Mouse (Mus musculus) liver, adult 2 months (tissue): Measurements from ENCODE around the gene Rangrf. TPM values are rescaled to one million over a fixed set of nuclear protein-coding genes. Genes with fewer than 3 reads are reported as not detected.

ENCODE experiments used
- DNase-seq: peaks from one replicate; pipeline ENCODE4 v3.0.0-alpha.2; 2011; ENCODE audit warnings: low read depth, low spot score; ENCODE audit errors: extremely low read depth
- H3K27ac ChIP-seq: fragments of 200-500 bp; replicated peaks from 2 replicates; pipeline ENCODE4 v1.5.1; 2012; ENCODE audit warnings: low read depth, mild to moderate bottlenecking, control low read depth, inconsistent platforms, low read length; ENCODE audit not compliant: insufficient read depth
- H3K27me3 ChIP-seq: fragments of 200-500 bp; 2 replicates; pipeline ENCODE4 v1.6.1; 2012; ENCODE audit warnings: mild to moderate bottlenecking, moderate library complexity, low read length, inconsistent platforms; ENCODE audit not compliant: control insufficient read depth, insufficient read depth
- H3K36me3 ChIP-seq: fragments of 200-500 bp; 2 replicates; pipeline ENCODE4 v1.6.1; 2012; ENCODE audit warnings: low read length, inconsistent platforms; ENCODE audit not compliant: control insufficient read depth, insufficient read depth
- H3K4me1 ChIP-seq: fragments of 200-500 bp; 2 replicates; pipeline ENCODE4 v1.6.1; 2011; ENCODE audit warnings: low read length; ENCODE audit not compliant: control insufficient read depth, insufficient read depth
- H3K4me3 ChIP-seq: fragments of 200-500 bp; 2 replicates; pipeline ENCODE4 v1.5.1; 2011; ENCODE audit warnings: low read depth, mild to moderate bottlenecking, control low read depth, low read length, moderate library complexity; ENCODE audit not compliant: insufficient read depth
- H3K79me2 ChIP-seq: fragments of 200-500 bp; 2 replicates; pipeline ENCODE4 v1.6.1; 2012; ENCODE audit warnings: inconsistent platforms, mild to moderate bottlenecking, low read length, moderate library complexity; ENCODE audit not compliant: control insufficient read depth, insufficient read depth
- H3K9ac ChIP-seq: fragments of 200-500 bp; 2 replicates; pipeline ENCODE4 v1.6.1; 2012; ENCODE audit warnings: low read depth, mild to moderate bottlenecking, control low read depth, inconsistent platforms, low read length
- CTCF ChIP-seq: fragments of 200-500 bp; IDR thresholded peaks from 2 replicates; pipeline ENCODE4 v1.5.1; 2011; ENCODE audit warnings: low read depth, low read length, control low read depth
- POLR2A ChIP-seq: fragments of 200-500 bp; IDR thresholded peaks from 2 replicates; pipeline ENCODE4 v1.6.1; 2011; ENCODE audit warnings: low read length, control low read depth; ENCODE audit not compliant: insufficient read depth; ENCODE audit errors: extremely low read depth
- WGBS: fragments of 180-500 bp; shearing (Covaris S2); methylation state at CpG from one replicate; pipeline ENCODE4 v1.1.7; 2018; 5-methylcytosine and 5-hydroxymethylcytosine counted together
- polyA plus RNA-seq: library from polyadenylated mRNA; depleted of rRNA; stranded (reverse); fragments of >200 nt; gene quantifications from 2 replicates; pipeline ENCODE4 v1.2.3, GENCODE M21; 2012
- total RNA-seq: library from RNA; depleted of rRNA; stranded (reverse); fragments of >200 nt; gene quantifications from 2 replicates; pipeline ENCODE4 v1.2.3, GENCODE M21; 2014

Gene Rangrf
- total and polyA plus RNA-seq, 2 experiments = 3.1 to 5.5 TPM

DNA sequence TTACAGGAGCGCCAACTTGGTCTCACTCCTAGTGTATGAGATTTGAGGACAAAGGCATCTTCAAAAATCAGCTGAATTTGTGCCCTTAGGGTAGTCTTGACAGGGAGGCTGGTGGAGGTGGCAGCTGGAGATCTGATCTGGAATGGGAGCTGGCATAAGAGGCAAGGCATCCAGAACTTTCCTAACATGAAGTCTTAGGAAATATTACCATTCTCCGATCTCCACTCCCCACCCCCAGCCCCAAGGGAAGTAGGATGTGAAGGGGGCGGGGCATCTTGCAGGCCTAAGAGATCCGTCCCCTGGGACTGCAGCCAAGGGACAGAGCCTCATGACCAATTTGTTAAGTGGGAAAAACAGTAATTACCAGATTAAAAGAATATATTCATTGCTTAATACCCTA, 4.8 kb downstream of the Rangrf start:
- DNase-seq = no peak

DNA sequence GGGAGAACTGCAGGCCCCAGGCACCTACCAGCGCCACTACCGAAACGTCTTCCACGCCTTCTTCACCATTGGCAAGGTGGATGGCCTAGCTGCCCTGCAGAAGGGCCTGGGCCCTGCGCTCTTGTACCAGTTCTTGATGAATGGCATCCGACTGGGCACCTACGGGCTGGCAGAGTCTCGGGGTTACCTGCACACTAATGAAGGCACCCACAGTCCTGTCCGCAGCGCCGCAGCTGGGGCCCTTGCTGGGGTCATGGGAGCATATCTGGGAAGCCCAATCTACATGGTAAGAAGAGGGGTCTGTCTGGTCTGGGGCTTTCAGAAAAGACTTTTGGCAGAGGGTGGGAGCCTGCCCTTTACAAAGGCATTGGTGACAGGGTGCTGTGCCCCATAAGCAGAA, 6.2 kb downstream of the Rangrf start:
- no peak overlapping the region for H3K4me3 ChIP-seq
- no peak overlapping the region for H3K27ac ChIP-seq
- peaks cover 2% of the 10 kb centered on the region for H3K4me1 ChIP-seq
- H3K9ac ChIP-seq = no peak overlapping the region
- H3K79me2 ChIP-seq = no peaks in the 10 kb centered on the region
- TF ChIP-seq CTCF (no peak), POLR2A (no peak)
- H3K36me3 ChIP-seq = no peaks in the 10 kb centered on the region
- H3K27me3 ChIP-seq = no peaks in the 10 kb centered on the region
- 94% methylated on average over 11 of the region's 11 CpGs for WGBS
- no peak for DNase-seq

More for the DNA sequence above, 4.8 kb downstream of the Rangrf start:
- Histone ChIP-seq H3K27me3 (no peaks in the 10 kb centered on the region), H3K9ac (no peak overlapping the region), H3K4me1 (peaks cover 5% of the 10 kb centered on the region), H3K4me3 (no peak overlapping the region), H3K36me3 (no peaks in the 10 kb centered on the region), H3K27ac (no peak overlapping the region), H3K79me2 (no peaks in the 10 kb centered on the region)
- WGBS = 64% methylated on average over 4 of the region's 4 CpGs
- TF ChIP-seq POLR2A (no peak), CTCF (no peak)

DNA sequence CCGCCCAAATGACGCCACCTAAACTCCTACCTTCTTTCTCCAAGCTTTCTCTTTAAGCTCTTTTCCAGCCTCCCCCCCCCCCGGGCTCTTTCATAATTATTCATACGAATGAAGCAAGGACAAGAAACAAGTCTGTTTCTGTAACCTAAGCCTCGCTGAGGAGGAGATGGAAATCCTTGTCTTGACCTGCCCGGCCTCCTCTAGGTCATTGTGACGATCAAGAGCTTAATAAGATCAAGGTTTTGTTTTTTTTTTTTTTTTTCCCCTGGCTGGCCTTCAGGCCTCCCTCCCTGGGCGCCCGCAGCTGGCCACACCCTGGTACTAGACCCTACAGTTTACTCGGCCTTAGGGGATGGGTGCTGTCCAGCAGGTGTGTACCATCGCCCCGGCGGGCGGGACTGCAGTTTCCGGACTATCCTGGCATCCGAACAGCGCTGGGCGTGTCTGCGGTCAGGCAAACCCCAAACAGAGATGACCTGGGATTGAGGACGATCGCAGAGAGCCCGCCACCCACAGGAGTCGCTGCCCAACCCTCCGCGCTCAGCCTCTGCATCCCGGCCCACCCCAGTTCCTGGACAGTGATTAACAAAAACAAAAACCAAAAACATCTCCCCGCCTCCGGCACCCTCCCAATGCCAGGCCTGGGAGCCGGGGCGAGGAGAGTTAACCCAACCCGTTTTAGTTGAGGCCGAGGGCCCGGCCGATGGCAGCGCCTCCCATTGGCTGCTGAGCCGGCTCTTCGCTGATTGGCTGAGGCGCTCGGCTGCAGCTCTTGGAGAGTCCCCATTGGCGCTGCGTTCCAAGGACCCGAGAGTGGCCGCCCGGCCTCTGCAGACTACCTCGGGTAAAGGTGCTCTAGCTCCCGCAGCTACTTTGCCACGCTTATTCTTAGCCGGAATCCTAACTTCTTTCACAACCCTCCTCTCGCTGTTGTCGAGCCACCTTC, 7.4 kb downstream of the Rangrf start, which contains the start of gene Slc25a35:
Slc25a35 (plus strand) TSS at position 795 of the 946 bp plus-strand sequence.
- no peak within 1 kb of the TSS for H3K27ac ChIP-seq
- no peaks in the 10 kb centered on the region for H3K79me2 ChIP-seq
- peaks cover 2% of the 10 kb centered on the region; the same call in 1 of the 2 replicates for H3K4me1 ChIP-seq
- peak; percentile 80 for DNase-seq
- WGBS = 2% methylated on average over 50 of the region's 50 CpGs
- no peaks in the 10 kb centered on the region for H3K27me3 ChIP-seq
- H3K36me3 ChIP-seq = no peaks in the 10 kb centered on the region
- TF ChIP-seq POLR2A (no peak), CTCF (no peak)
- H3K9ac ChIP-seq = peak within 1 kb of the TSS; percentile 40; the same call in 1 of the 2 replicates
- peak within 1 kb of the TSS; percentile 76 for H3K4me3 ChIP-seq

DNA sequence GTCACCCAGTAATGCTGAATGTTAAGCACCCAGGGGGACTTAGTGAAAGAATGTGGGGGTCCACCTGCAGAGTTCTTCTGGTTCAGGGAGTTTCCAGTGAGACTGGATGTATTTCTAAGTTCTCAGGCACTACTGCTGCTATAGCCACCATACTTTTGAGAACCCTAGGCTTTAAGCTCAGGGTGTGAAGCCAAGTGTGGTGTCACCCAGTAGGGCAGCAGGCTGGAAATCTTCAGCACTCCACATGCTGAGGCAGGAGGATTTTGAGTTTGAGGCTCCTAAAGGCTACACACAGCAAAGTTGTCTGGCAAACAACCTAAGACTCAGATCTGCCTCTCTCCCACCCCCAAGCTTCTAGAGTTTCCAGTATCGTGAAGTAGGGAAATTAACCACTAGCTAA, 8.4 kb downstream of the Rangrf start:
- no peak overlapping the region for H3K27ac ChIP-seq
- H3K4me1 ChIP-seq = peaks cover 2% of the 10 kb centered on the region; the same call in 1 of the 2 replicates
- H3K9ac ChIP-seq = no peak overlapping the region
- 54% methylated on average over 1 of the region's 1 CpGs for WGBS
- no peaks in the 10 kb centered on the region for H3K79me2 ChIP-seq
- no peaks in the 10 kb centered on the region for H3K36me3 ChIP-seq
- no peak overlapping the region for H3K4me3 ChIP-seq
- TF ChIP-seq POLR2A = no peak
- DNase-seq = no peak
- no peaks in the 10 kb centered on the region for H3K27me3 ChIP-seq

DNA sequence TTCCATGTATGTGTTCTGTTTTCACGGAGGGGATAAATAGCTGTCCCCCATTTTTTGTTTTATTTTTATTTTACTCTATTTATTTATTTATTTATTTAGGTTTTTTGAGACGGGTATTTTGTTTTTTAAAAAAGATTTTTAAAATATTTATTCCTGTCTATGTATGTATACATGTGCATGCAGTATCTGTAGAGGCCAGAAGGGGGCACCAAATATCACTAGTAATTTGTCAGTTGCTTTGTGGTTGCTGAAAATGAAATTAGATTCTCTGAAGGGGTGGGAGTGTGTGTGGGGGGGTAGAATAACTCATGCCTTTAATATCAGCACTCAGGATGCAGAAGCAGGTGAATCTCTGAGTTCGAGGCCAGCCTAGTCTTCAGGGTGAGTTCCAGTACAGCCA, 9.1 kb downstream of the Rangrf start:
- Histone ChIP-seq H3K27me3 (no peaks in the 10 kb centered on the region), H3K27ac (no peak overlapping the region), H3K4me1 (peaks cover 2% of the 10 kb centered on the region; the same call in 1 of the 2 replicates), H3K4me3 (no peak overlapping the region), H3K36me3 (no peaks in the 10 kb centered on the region), H3K9ac (no peak overlapping the region), H3K79me2 (no peaks in the 10 kb centered on the region)
- peak; percentile 40 for DNase-seq
- 39% methylated on average over 3 of the region's 3 CpGs for WGBS
- TF ChIP-seq CTCF = no peak
- no peak for TF ChIP-seq POLR2A

DNA sequence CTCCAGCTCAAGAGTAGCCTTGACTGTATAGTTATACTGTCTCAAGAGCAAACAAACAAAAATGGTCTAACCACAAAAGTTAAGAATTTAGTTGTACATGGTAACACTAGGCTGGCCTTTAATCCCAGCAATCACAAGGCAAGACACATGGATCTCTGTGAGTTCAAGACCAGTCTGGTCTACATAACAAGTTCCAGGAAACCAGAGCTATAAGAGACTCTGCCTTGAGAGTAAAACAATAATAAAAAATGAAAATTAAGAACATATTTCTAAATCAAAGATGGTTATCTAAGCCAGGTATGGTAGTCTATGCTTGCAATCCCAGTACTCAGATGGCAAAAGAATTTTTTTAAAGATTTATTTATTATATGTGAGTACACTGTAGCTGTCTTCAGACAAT, 9.9 kb downstream of the Rangrf start:
- Histone ChIP-seq H3K79me2 (no peaks in the 10 kb centered on the region), H3K27me3 (no peaks in the 10 kb centered on the region), H3K9ac (no peak overlapping the region), H3K36me3 (no peaks in the 10 kb centered on the region), H3K4me1 (peaks cover 2% of the 10 kb centered on the region; the same call in 1 of the 2 replicates), H3K27ac (no peak overlapping the region), H3K4me3 (no peak overlapping the region)
- TF ChIP-seq CTCF (no peak), POLR2A (no peak)
- DNase-seq = no peak
